Mouse (Mus musculus): Measurements from ENCODE around the gene Slc37a4.
"Not testable (repeated sequence)": the region's sequence is repeated elsewhere in the genome, so short reads cannot be mapped to it uniquely, and the experiment has no call there.

The Slc37a4 gene

GRCm38 (mm10) chr9:44396684-44397411, at the start of gene Slc37a4:
Gene Slc37a4 (plus strand): TSS chr9:44396852.
- peak; percentile 94 to 96 for DNase-seq

- no peak for DNase-seq
These were observed 49.5 kb upstream of the Slc37a4 start for GRCm38 (mm10) chr9:44347166-44347565.

- no peak for DNase-seq
These were observed 49.0 kb upstream of the Slc37a4 start for GRCm38 (mm10) chr9:44347621-44348020.

GRCm38 (mm10) chr9:44348546-44348945, 48.1 kb upstream of the Slc37a4 start:
- no peak for DNase-seq

GRCm38 (mm10) chr9:44351396-44351795, 45.3 kb upstream of the Slc37a4 start:
- no peak for DNase-seq

GRCm38 (mm10) chr9:44352337-44352736, 44.3 kb upstream of the Slc37a4 start:
- DNase-seq, result no peak

- no peak for DNase-seq
These were observed 43.5 kb upstream of the Slc37a4 start for GRCm38 (mm10) chr9:44353142-44353541.

GRCm38 (mm10) chr9:44357207-44357606, 39.4 kb upstream of the Slc37a4 start:
- no peak for DNase-seq

GRCm38 (mm10) chr9:44361190-44361917, 35.3 kb upstream of the Slc37a4 start, which contains the start of gene Vps11:
Gene Vps11 (minus strand): TSS chr9:44361670.
- DNase-seq, result peak; percentile 94 to 95

GRCm38 (mm10) chr9:44361931-44362330, 34.7 kb upstream of the Slc37a4 start:
- DNase-seq, result not testable (repeated sequence)

- DNase-seq, result peak in 1 of 2 experiments; percentile 18
These were observed 32.2 kb upstream of the Slc37a4 start for GRCm38 (mm10) chr9:44364480-44364879.

- DNase-seq, result no peak
These were observed 23.3 kb upstream of the Slc37a4 start for GRCm38 (mm10) chr9:44373386-44373785.

GRCm38 (mm10) chr9:44376141-44376540, 20.5 kb upstream of the Slc37a4 start:
- no peak for DNase-seq

- DNase-seq, result not testable (repeated sequence)
These were observed 19.3 kb upstream of the Slc37a4 start for GRCm38 (mm10) chr9:44377335-44377734.

- DNase-seq, result no peak
These were observed 18.4 kb upstream of the Slc37a4 start for GRCm38 (mm10) chr9:44378153-44378730.

GRCm38 (mm10) chr9:44379054-44379834, 17.4 kb upstream of the Slc37a4 start, which contains the start of gene Hyou1:
Gene Hyou1 (plus strand): TSS chr9:44379490.
- DNase-seq, result peak; percentile 99

GRCm38 (mm10) chr9:44379862-44380261, 16.8 kb upstream of the Slc37a4 start:
- DNase-seq, result peak in 1 of 2 experiments; percentile 25

GRCm38 (mm10) chr9:44384596-44384995, 12.1 kb upstream of the Slc37a4 start:
- no peak for DNase-seq

GRCm38 (mm10) chr9:44387221-44387620, 9.4 kb upstream of the Slc37a4 start:
- DNase-seq, result no peak

- DNase-seq, result peak; percentile 76
These were observed 7.4 kb upstream of the Slc37a4 start for GRCm38 (mm10) chr9:44389273-44389672.

GRCm38 (mm10) chr9:44391466-44391865, 5.2 kb upstream of the Slc37a4 start:
- DNase-seq, result peak; percentile 76 to 78

GRCm38 (mm10) chr9:44398087-44398486, 1.4 kb downstream of the Slc37a4 start:
- no peak for DNase-seq

GRCm38 (mm10) chr9:44398551-44398950, 1.9 kb downstream of the Slc37a4 start:
- no peak for DNase-seq
